Mouse (Mus musculus): ENCODE results near the gene Uqcr11. TPM values are rescaled to one million over a fixed set of nuclear protein-coding genes. Genes with fewer than 3 reads are reported as not detected.
A peak's percentile ranks its signal among the peaks of the same experiment; 100 is the strongest.

Uqcr11 gene
- total RNA-seq, 2 experiments from 2014 or later = 587 to 604 TPM

DNA sequence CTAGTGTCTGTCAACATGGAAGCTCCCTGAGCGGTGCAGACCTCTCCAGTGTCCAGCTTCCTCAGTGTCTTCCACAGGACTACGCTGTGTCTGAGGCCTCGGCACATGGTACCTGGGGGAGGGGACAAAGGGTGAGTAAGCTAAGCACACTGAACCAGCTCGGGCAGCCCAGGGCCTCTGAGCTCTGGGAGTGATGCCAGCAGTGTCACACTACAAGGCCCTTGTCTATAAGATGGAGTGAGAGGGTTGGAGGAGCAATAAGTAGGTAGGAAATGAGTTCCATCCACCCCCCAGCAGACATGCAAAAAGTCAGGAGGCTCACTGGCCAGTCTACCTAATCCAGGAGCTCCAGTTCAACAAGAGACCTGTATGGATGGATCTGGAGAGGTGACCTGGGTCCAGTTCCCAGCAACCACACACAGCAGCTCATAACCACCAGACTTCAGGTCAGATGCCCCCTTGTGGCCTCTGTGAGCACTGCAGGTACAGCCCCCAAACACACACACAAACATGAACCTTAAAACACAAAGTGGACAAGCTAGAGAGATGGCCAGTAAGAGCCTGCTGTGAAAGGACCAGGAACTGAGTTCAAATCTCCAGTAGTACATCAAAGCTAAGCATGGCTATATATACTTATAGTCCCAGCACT, 3.5 kb downstream of the Uqcr11 start:
- DNase-seq (ENCODE audit: low spot score in 2 of 2) = no peak
- intact Hi-C loops (cut with DNase I) = no loop called here

DNA sequence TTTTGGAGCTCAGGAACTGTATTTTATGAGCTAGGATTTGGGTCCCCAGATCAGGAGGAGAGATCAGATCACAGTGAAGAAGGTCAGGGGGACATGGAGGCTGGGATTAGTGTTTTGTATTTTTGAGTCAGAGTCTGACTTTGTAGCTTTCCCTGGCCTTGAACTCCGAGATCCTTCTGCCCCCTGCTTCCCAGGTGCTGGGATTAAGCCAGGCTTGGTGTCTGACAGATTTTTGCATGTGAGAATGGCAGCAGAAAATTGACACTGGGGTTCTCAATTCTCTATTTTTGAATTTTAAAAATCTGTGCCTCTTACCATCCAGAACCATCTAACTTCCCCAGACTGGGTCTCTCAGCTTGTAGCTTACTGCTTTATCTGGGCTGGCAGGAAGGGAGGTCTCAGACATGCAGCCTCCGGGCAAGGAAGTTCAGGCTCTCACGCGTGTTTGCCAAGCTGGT, 5.9 kb downstream of the Uqcr11 start:
- intact Hi-C loops (cut with DNase I) = no loop called here

DNA sequence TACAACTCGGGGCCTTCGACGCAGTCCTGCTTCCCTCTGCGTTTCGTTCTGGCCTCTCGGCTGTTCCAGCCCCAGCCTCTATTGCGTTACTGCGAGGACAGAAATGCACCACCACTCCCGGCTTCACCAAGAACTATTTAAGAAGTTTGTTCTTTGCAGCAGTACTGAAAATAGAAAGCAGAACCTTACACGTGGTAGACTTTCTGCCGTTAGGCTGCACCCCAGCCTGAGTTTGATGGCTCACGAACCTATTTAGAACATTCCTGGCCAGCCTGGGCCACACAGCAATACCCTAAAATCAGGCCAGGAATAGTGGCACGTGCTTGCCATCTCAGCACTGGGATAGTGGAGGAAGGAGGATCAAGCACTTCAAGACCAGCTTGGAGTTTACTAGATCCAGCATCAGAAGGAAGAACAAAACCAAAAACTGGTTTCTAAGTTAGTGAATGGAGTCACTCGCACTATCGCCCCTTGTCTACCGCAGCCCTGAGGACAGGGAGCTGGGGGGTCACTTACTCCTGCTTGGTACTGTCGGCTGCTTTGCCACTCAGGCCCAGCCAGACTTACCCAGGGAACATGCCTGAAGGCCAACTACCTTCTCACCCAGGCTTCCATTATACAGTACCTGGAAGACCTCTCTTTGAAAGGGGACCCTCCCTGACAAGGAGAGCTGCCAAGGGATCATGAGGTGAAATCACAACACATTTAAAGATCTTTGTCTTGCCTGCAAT, 6.5 kb downstream of the Uqcr11 start:
- intact Hi-C loops (cut with DNase I) = no loop called here
- DNase-seq (ENCODE audit: low spot score in 2 of 2) = no peak

More for the DNA sequence above, 5.9 kb downstream of the Uqcr11 start:
- no peak for DNase-seq (ENCODE audit: low spot score in 2 of 2)

DNA sequence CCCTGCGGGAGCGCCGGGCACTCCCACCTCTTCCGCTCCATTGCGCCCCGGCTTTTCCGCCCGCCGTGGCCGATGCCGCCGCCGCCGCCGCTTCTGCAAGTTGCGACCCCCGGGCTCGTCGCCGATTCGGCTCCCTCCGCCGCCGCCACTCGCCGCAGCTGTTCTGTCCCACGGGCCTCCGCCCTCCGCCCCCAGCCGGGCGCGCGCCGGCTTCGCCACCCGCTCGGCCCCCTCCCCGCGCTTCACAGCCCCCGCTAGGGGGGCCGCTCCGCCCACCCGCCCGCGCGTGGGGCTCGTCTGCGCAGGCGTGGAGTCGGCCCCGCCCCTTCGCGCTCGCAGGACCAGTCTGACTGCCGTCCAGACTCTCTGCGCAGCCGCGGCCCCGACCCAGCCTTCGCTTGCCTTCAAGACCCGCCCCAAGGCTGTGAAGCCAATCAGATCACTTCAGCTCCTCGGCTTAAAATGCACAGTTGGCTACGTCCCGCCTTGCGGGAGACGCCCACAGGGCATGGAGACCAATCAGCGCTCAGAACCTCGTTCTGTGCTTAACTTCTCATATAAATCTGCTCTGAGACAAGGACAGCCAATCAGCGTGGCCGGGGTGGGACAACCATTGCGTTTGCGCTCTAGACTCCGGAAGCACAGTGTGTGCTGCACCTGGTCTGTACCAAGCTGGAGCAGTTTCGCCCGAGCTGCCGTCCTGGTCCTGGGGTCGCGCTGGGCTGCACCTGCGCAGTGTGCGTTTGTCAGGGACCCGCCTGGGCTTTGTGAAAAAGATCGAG, 7.2 kb downstream of the Uqcr11 start, which contains the start of gene Mbd3:
Gene Mbd3 (minus strand): TSS at position 360 of the 782 bp plus-strand sequence.
- intact Hi-C loops (cut with DNase I) = no loop called here
- DNase-seq (ENCODE audit: low spot score in 2 of 2) = peak; percentile 99 to 100

DNA sequence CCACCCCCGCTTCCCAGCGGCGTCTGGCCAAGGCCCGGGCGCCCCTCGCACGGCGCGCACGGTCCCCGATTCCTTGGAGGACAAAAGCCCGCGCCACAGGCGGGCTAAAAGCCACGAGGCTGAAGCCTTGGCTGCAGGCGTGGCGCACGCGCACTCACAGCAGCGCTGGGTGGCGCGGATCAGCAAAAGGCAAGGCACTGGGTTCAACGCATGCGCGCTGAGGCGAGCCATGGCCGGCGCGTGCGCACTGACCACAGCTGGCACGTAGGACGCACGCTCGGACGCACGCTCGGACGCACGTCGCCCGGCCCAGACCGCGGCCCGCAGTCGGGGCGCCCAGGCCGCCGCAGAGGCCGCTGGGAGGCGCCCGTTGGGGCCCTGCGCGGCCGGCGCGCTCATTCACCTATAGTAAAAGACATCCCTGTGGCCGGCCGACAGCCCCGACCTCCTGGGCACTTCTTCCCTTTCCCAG, 7.9 kb downstream of the Uqcr11 start:
- intact Hi-C loops (cut with DNase I) = no loop called here

DNA sequence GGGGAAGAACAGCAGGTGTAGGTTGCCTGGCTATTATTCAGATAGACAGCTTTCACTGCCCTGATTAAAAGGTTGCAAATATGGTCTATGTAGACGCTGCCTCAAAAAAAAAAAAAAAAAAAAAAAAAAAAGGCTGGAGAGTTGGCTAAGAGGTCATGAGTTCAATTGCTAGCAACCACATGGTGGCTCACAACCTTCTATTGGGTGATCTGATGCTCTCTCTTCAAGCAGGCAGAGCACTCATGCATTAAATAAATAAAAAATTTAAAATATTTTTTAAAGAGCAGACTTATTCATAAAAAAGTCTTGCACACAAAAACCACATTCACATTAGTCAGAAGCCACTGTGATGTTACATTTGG, 8.5 kb downstream of the Uqcr11 start:
- intact Hi-C loops (cut with DNase I) = no loop called here
- no peak for DNase-seq (ENCODE audit: low spot score in 2 of 2)

More for the DNA sequence above, 7.9 kb downstream of the Uqcr11 start:
- peak; percentile 98 to 99 for DNase-seq (ENCODE audit: low spot score in 2 of 2)

DNA sequence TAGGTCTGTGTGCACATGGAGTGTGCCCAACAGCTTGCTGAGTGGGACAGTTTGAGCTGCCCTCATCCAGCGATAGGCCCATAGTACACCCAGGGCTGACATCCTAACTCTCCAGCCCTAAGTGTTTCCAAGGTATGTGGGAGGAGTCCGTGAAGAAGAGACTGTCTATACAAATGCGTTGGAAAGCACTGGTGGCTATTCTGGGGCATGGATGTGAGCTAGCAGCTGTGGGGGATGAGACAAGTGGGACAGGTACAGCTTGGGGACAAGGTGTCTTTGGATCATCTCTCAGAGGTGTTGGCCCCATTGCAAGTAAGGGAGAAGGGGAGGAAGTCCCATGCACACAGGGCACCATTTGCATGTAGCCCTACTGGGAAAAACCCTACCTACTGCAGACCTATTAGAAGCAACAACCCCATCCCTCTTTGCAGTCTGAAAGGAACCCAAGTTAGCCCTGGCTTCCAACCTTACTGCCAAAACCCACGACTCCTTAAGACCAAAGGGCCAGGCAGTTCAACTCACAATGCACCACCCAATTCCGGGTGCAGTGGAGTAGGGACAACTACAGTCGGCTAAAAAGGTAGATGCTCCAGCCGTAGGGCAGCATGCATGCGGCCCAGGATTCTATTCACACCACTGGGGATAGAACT, 9.0 kb downstream of the Uqcr11 start:
- no peak for DNase-seq (ENCODE audit: low spot score in 2 of 2)
- intact Hi-C loops (cut with DNase I) = no loop called here

DNA sequence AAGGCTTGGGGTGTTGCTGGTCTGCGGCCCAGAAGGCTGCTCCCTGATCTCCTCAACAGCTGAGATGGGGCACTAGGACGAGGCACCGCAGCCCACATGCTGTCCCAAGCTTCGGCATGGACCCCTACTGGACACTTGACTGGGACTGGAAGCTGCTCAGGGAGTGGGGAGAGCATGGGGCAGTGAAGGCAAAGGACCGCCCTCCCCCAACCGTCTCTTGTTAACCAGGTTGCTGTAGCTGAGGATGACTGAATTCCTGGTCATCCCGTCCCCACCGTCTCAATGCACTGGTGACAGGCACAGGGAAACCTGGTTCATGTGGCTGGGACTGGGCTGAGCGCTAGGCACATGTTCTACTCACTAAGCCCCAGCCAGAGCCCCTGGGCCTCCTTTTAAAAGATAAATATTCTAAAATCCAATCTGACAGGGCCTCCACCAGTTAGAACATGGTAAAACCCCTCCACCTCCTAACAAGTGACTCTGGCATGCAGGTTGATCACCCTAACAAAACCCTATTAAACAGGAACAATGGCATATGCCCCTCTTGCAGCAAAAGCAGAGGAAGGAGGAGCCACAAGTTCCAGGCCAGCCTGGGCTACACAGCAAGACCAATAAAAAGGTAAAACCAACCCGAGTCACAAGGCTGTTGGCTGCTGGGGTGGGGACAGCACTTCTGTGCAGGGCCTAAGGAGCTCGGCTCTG, 9.7 kb downstream of the Uqcr11 start:
- no peak for DNase-seq (ENCODE audit: low spot score in 2 of 2)
- intact Hi-C loops (cut with DNase I) = no loop called here

DNA sequence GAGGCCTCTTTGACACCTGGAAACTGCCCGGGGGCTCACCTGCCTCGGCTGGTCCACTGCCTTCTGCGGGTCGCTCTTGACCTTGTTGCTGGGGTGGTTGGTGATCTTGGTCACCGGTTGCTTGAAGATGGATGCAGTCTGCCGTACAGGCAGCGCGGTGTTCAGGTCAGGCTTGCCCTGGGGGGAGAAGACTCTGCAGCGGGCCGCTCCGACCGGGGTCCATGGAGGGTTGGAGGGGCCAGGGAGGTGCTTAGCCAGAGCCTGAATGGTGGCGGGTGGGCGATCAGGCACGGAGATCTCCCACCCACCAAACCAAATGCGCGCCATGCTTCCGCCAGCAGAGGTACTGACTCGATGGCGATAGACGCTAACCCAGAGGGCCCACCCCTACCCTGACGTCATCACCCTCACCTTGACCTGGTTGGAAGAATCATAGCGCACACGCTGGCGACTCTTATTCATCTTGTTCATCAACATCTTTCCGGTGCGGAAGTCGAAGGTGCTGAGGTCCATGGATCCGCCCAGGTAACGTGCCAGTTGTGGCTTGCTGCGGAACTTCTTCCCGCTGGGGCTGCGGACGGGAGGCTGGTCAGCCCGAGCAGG, 11.5 kb downstream of the Uqcr11 start:
- no peak for DNase-seq (ENCODE audit: low spot score in 2 of 2)
- intact Hi-C loops (cut with DNase I) = no loop called here

DNA sequence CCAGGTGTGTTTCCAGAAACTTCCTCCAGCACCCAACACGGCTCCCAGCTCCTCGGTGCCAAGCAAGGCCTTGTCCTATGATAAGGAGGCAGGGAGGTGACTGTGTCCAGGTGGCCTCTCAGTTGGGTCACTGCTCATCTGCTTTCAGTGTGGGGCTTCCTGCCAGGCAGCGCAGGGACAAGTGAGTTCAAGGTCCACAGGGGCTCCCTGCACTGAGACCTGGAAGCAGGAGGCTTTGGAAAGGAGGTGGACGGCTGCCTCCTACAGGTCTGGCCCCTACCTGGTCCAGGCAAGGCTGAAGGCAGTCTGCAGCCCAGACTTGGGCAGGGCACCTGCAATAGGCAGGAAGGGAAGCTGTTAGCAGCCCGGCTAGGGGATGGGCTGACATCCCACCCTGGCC, 13.9 kb downstream of the Uqcr11 start:
- intact Hi-C loops (cut with DNase I) = no loop called here
- DNase-seq (ENCODE audit: low spot score in 2 of 2) = no peak

DNA sequence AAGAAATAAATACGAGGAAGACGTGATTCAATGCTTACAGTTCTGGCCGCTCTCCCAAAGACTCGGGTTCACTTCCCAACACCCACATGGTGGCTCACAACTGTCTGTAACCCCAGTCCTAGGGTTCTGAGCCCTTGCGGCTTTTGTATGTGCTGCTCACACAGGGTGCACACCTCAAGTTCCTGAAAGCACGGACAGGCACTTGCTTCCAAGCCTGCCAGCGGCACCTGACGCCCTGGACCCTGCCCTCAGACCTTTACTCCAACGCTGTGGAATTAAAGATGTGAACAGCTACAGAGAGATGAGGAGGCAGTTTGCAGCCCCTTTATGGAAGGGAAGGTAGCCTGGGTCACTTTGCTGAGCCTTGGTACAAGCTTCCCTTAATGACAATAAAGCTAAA, 15.9 kb downstream of the Uqcr11 start:
- intact Hi-C loops (cut with DNase I) = no loop called here
- DNase-seq (ENCODE audit: low spot score in 2 of 2) = no peak

DNA sequence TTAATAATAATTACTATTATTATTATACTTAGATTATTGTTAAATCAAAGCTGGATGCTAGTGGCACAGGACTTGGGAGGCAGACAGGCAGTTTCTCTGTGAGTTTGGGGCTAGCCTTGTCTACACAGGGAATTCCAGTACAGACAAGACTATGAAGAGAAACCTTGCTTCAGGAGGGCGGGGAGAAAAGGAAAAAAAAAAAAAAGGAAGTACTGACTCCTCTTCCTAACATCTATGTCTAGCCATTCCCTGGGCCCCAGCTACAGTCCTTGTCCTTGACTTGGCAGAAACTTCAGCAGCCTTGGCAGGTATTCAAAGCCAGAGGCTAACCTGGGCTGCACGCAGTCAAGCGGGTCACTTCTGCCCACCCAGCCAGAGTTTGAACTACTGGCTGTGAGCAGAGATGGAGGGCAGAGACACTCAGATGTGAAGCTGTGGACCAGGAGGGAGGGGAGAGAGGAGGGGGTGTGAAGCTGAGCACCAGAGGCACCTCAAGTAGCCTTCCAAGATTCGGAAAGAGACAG, 17.4 kb downstream of the Uqcr11 start:
- no peak for DNase-seq (ENCODE audit: low spot score in 2 of 2)
- intact Hi-C loops (cut with DNase I) = no loop called here

DNA sequence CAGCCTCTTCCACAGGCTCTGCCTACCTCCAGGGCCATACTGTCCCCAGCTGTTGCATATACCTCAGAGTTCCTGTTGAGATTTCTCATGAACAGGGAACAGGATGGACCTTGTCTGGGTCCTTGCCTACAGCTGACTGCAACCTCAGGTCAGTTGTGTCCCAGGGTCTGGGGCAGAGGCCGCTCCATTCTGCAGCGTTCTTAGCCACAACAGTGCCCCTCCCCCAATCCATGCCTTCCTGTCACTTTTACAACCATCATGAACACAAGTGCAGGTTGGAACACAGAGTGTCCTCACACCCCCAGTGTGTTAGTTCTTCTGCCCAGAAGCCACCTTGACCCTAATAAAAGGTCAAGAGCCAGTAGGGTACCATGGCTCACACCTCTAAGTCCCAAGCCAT, 17.9 kb downstream of the Uqcr11 start:
- intact Hi-C loops (cut with DNase I) = no loop called here
- no peak for DNase-seq (ENCODE audit: low spot score in 2 of 2)

DNA sequence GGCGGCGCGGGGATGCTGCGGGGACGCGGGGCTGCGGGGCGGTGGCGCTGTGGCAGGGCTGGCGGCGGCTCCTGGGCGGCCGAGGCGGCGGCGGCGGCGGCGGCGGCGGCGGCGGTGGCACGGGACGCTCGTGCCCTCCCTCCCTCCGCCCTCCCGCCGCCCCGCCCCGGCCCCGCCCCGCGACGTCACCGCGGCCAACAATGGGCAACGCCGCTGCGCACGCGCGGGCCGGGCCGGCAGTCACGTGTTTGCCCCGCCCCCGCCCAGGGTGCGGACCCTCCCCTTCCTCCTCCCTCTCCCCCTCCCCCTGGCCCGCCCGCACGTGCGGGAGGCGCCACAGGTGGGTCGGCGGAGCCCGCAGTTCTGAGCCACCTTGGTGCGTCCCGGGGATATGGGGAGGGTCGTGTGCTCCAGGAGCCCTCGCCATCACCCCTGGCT, 19.1 kb downstream of the Uqcr11 start, which contains the start of gene Mex3d:
Gene Mex3d (minus strand): TSS at position 138 of the 438 bp plus-strand sequence.
- peak; percentile 79 to 91 for DNase-seq (ENCODE audit: low spot score in 2 of 2)
- intact Hi-C loops (cut with DNase I) = no loop called here

DNA sequence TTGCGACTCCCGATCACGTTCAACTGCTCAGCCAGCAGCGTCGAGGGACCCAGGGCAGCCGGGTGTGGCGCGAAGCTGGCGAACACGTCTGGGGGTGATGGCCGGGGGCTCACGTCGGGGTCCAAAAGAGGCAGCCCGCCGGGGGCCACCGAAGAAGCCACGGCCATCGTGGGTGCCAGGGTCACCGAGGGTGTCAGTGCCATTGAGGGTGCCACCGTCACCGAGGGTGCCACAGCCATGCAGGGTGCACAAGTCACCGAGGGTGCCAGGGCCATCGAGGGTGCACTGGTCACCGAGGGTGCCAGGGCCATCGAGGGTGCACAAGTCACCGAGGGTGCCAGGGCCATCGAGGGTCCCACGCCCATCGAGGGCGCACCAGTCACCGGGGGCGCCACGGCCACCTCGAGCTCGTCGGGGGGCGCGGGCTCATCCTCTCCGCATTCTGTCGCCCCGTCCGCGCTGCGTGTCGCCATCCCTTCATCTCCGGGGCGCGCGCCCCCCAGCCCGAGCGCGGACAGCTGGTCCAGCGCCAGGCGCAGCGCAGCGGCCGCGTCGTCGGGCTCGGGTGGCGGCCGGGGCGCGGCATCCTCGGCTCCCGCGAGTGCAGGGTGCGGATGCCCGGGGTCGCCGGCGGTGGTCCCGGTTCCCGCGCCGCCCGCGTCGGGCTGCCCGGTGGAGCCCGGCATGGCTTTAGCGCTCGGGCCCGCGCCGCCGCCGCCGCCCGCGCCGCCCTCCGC, 19.7 kb downstream of the Uqcr11 start:
- DNase-seq (ENCODE audit: low spot score in 2 of 2) = no peak
- intact Hi-C loops (cut with DNase I) = no loop called here

DNA sequence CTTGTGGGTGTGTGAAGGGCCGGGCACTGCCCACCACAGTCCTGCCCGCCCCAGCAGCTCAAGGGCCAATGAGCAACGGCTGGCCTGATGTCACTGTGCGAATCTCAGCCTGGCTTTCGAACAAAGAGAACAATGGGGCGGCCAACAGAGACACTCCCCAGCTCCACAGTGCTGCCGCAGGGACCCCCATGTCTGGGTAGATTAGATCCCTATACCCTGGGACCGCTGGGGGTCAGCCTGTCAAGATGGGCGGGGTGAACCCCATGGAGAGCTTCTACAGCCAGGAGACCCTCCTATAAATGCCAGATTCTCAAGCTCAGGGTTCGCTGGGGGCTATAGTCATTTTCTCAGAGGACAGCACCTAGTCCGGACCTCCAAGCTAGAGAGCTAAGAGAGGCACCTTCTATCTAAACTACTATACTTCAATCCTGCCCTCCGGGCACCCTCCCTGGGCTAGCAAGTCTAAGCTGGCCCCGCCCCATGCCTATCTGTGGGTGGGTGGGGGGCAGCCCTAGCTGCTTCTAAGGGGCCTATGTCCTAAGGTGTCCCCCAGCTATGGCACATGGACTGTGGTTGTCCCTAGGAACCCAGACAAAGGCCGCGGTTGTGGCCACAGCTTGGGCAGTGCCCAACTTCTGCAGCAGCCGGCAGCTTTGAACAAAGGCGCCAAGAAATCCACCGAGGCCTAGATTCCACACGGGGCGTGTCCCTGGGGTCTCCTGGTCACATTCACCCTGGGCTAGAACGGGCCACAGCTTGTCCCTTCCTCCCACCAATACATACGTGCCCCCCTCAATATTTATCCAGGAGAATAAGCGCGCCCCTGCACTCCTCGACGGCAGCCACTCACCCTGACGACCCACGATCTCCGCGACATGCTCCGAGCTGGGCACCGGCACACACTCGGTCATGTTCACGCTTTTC, 20.6 kb downstream of the Uqcr11 start:
- peak in 1 of 2 experiments; percentile 67 for DNase-seq (ENCODE audit: low spot score in 2 of 2)
- intact Hi-C loops (cut with DNase I) = no loop called here

DNA sequence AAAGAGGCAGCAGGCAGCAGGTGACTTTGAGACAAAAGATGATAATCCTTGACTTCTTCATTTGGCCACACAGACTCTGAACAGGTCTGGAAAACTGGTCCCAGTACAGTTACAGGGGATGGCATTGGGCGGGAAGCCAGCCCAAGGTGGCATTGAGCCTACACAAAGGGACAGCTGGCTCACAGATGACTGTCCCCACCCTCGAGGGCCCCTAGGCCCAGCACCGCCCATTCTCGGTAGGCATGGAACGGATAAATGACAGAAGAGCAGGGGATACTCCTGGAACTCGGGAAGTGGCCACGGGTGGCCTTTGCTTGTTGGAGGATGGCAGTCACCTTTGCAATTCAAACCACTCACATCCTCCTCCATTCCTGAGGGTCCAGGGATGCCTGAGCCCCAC, 21.3 kb downstream of the Uqcr11 start:
- intact Hi-C loops (cut with DNase I) = no loop called here
- no peak for DNase-seq (ENCODE audit: low spot score in 2 of 2)
